34 mouse cellular contexts compared by ENCODE assay signal in the genomic region with DNA sequence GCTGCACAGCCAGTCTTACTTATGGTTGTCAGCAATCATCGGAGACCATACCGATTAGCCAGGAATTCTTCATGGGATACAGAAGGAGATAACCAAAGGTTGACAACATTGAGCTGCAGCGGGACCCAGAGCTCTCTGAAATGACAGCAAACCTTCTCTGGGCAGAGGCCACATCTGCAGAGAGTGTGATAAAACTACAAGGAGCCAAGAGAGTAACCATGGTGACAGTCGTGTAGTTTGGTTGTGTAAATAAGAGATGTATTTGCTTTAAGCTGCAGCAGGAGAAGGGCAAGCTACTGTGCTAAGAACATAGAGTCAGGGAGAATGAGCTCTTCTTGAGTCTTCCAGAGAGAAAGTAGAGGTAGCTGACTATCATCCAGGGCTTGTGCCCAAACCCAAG. TPM values are rescaled to one million over a fixed set of nuclear protein-coding genes. Genes with fewer than 3 reads are reported as not detected.
"Had no signal": no experiment of that assay in that cellular context is flagged by ENCODE, and none has a peak within 500 bp of the region (broad histone marks: within the 10 kb centered on the region; RNA-seq: fewer than 3 reads in every experiment).

No protein-coding gene starts in this region.

- H3K36me3 ChIP-seq: heart, embryonic 13.5 days; heart, embryonic 15.5 days; hindbrain, embryonic 13.5 days; hindbrain, embryonic 15.5 days; kidney, embryonic 15.5 days; limb, embryonic 13.5 days had no signal

- H3K4me3 ChIP-seq: heart, adult 2 months; heart, embryonic 13.5 days; heart, embryonic 15.5 days; hindbrain, embryonic 13.5 days; hindbrain, embryonic 15.5 days; kidney, embryonic 15.5 days; limb, embryonic 13.5 days had no signal

- DNase-seq: gastrocnemius, postnatal 14 days; gastrocnemius, postnatal 36 days; heart, adult 11 months; heart, adult 2 months; heart, postnatal 14 days; heart, postnatal 36 days; kidney, adult 11 months; kidney, adult 2 months; kidney, adult 9 months; kidney, postnatal 14 days; kidney, postnatal 36 days; layer of hippocampus, adult 9-11 months; layer of hippocampus, postnatal 36 days; left cerebral cortex, postnatal 4 days had no signal

- ATAC-seq: hindbrain, postnatal 0 days; intestine, embryonic 16.5 days had no signal

- H3K4me2 ChIP-seq: heart, embryonic 11.5 days; heart, embryonic 13.5 days; heart, embryonic 15.5 days; hindbrain, embryonic 13.5 days; hindbrain, embryonic 15.5 days; kidney, embryonic 15.5 days; limb, embryonic 13.5 days had no signal

- H3K9me3 ChIP-seq: heart, embryonic 13.5 days; heart, embryonic 15.5 days; hindbrain, embryonic 13.5 days; hindbrain, embryonic 15.5 days; kidney, embryonic 15.5 days; limb, embryonic 13.5 days had no signal

- H3K4me1 ChIP-seq: limb, embryonic 13.5 days had no signal

- H3K9ac ChIP-seq: heart, embryonic 13.5 days; heart, embryonic 15.5 days; hindbrain, embryonic 13.5 days; hindbrain, embryonic 15.5 days; kidney, embryonic 15.5 days; limb, embryonic 13.5 days had no signal

- H3K27ac ChIP-seq: heart, adult 2 months; heart, embryonic 13.5 days; heart, embryonic 15.5 days; hindbrain, embryonic 13.5 days; hindbrain, embryonic 15.5 days; hindbrain, postnatal 0 days; kidney, embryonic 15.5 days; kidney, postnatal 0 days; limb, embryonic 13.5 days had no signal

- H3K27me3 ChIP-seq: heart, embryonic 13.5 days; heart, embryonic 15.5 days; hindbrain, embryonic 13.5 days; hindbrain, embryonic 15.5 days; kidney, embryonic 15.5 days; limb, embryonic 13.5 days had no signal

RNA-seq across cellular contexts. Expression of a gene that starts 55.0 kb away (rescaled TPM):
- total RNA-seq: gastrocnemius, adult 18-20 months; gastrocnemius, adult 8-10 months; gastrocnemius, postnatal 14 days; gastrocnemius, postnatal 36 days; heart, postnatal 14 days; heart, postnatal 36 days; hindbrain, postnatal 0 days; layer of hippocampus, adult 18-20 months; layer of hippocampus, postnatal 14 days; layer of hippocampus, postnatal 36 days; left cerebral cortex, adult 18-20 months; left cerebral cortex, postnatal 25 days; left cerebral cortex, postnatal 4 days had no signal
- polyA plus RNA-seq: hindbrain, embryonic 11.5 days; hindbrain, embryonic 13.5 days; hindbrain, embryonic 15.5 days; hindbrain, postnatal 0 days; intestine, embryonic 14.5 days; intestine, embryonic 16.5 days; kidney, adult 2 months; kidney, embryonic 15.5 days; large intestine, adult 2 months; limb, embryonic 11.5 days; limb, embryonic 13.5 days had no signal
